Mouse (Mus musculus) neural tube, embryonic 11.5 days (tissue): ENCODE data around the gene Pnpla6. TPM values are rescaled to one million over a fixed set of nuclear protein-coding genes. Genes with fewer than 3 reads are reported as not detected.

Experiments used
- ATAC-seq: fragments of 200-750 bp; cut with Nextera tagmentation; 2 replicates; pipeline ENCODE4 v1.8.0; 2017; ENCODE audit warnings: moderate number of reproducible peaks, mild to moderate bottlenecking, moderate TSS enrichment, moderate library complexity; ENCODE audit not compliant: insufficient read depth, low FRiP score, low TSS enrichment
- DNase-seq: peaks from one replicate; pipeline ENCODE4 v3.0.0-alpha.2; 2015; ENCODE audit warnings: low spot score
- H3K27ac ChIP-seq: fragments of 300-500 bp; sonication (generic); 2 replicates; pipeline ENCODE4 v1.5.1; 2014; ENCODE audit warnings: low read depth, mild to moderate bottlenecking, low read length
- H3K27me3 ChIP-seq: fragments of 300-500 bp; sonication (generic); 2 replicates; pipeline ENCODE4 v1.6.1; 2014; ENCODE audit warnings: mild to moderate bottlenecking, low read length, mixed read lengths; ENCODE audit not compliant: control insufficient read depth, insufficient read depth
- H3K36me3 ChIP-seq: fragments of 300-500 bp; sonication (generic); 2 replicates; pipeline ENCODE4 v1.6.1; 2014; ENCODE audit warnings: mild to moderate bottlenecking, low read length, moderate library complexity, mixed read lengths; ENCODE audit not compliant: control insufficient read depth, insufficient read depth
- H3K4me1 ChIP-seq: fragments of 300-500 bp; sonication (generic); 2 replicates; pipeline ENCODE4 v1.6.1; 2014; ENCODE audit warnings: low read length, mixed read lengths; ENCODE audit not compliant: control insufficient read depth, insufficient read depth
- H3K4me2 ChIP-seq: fragments of 300-500 bp; sonication (generic); 2 replicates; pipeline ENCODE4 v1.6.1; 2014; ENCODE audit warnings: low read depth, mild to moderate bottlenecking, moderate library complexity
- H3K4me3 ChIP-seq: fragments of 300-500 bp; sonication (generic); 2 replicates; pipeline ENCODE4 v1.5.1; 2014; ENCODE audit warnings: low read depth, low read length
- H3K9ac ChIP-seq: fragments of 300-500 bp; sonication (generic); 2 replicates; pipeline ENCODE4 v1.6.1; 2014; ENCODE audit warnings: mild to moderate bottlenecking, low read length
- H3K9me3 ChIP-seq: fragments of 300-500 bp; sonication (generic); 2 replicates; pipeline ENCODE4 v1.6.1; 2016; ENCODE audit warnings: low read length; ENCODE audit not compliant: control insufficient read depth
- WGBS: fragments of 180-500 bp; shearing (Covaris S2); extraction: QIAGEN DNeasy Blood & Tissue Kit; methylation state at CpG from one replicate; pipeline ENCODE4 v1.1.7; 2014; 5-methylcytosine and 5-hydroxymethylcytosine counted together
- polyA plus RNA-seq: library from polyadenylated mRNA; unstranded; fragments of >200 nt; fragmentation: Nextera tagmentation; extraction: Ambion mirVana; gene quantifications from 2 replicates; pipeline ENCODE4 v1.2.1, GENCODE M21; 2014

The Pnpla6 gene
- polyA plus RNA-seq, 1 experiment from 2014 or later = 17.9 TPM

- no peak overlapping the region for H3K27ac ChIP-seq
- H3K4me3 ChIP-seq = peak overlapping the region; percentile 54
- 9% methylated on average over 16 of the region's 16 CpGs for WGBS
- ATAC-seq = no peak
- no peaks in the 10 kb centered on the region for H3K4me1 ChIP-seq
- peak; percentile 32 for DNase-seq
- peak overlapping the region; percentile 27; the same call in 1 of the 2 replicates for H3K9ac ChIP-seq
- no peaks in the 10 kb centered on the region for H3K27me3 ChIP-seq
- peak overlapping the region; percentile 98 for H3K4me2 ChIP-seq
- no peaks in the 10 kb centered on the region for H3K9me3 ChIP-seq
- H3K36me3 ChIP-seq = no peaks in the 10 kb centered on the region; the same call in 1 of the 2 replicates
Observed at GRCm38 (mm10) chr8:3517117-3517495, 1.9 kb downstream of the Pnpla6 start.

- Histone ChIP-seq H3K4me1 (no peaks in the 10 kb centered on the region), H3K36me3 (peaks cover 6% of the 10 kb centered on the region; the same call in 1 of the 2 replicates), H3K4me3 (no peak overlapping the region), H3K4me2 (no peak overlapping the region), H3K27ac (no peak overlapping the region), H3K9ac (no peak overlapping the region), H3K9me3 (no peaks in the 10 kb centered on the region), H3K27me3 (no peaks in the 10 kb centered on the region)
- ATAC-seq (no peak), DNase-seq (no peak)
- 91% methylated on average over 13 of the region's 13 CpGs for WGBS
Observed at GRCm38 (mm10) chr8:3522007-3522697, 7.0 kb downstream of the Pnpla6 start.

GRCm38 (mm10) chr8:3530816-3531215 lies 15.6 kb downstream of the Pnpla6 start:
- Histone ChIP-seq H3K4me2 (no peak overlapping the region), H3K27ac (no peak overlapping the region)
- no peak for DNase-seq

GRCm38 (mm10) chr8:3531936-3532335 lies 16.8 kb downstream of the Pnpla6 start:
- DNase-seq (no peak), ATAC-seq (no peak)
- H3K4me1 ChIP-seq = no peaks in the 10 kb centered on the region
- H3K9me3 ChIP-seq = no peaks in the 10 kb centered on the region
- H3K9ac ChIP-seq = no peak overlapping the region
- WGBS = 94% methylated on average over 18 of the region's 18 CpGs
- no peak overlapping the region for H3K27ac ChIP-seq
- H3K27me3 ChIP-seq = no peaks in the 10 kb centered on the region
- H3K4me2 ChIP-seq = no peak overlapping the region
- peaks cover 6% of the 10 kb centered on the region for H3K36me3 ChIP-seq
- H3K4me3 ChIP-seq = no peak overlapping the region

More at GRCm38 (mm10) chr8:3530816-3531215, 15.6 kb downstream of the Pnpla6 start:
- no peak overlapping the region for H3K9ac ChIP-seq
- WGBS = 95% methylated on average over 5 of the region's 5 CpGs
- no peak for ATAC-seq
- no peaks in the 10 kb centered on the region for H3K9me3 ChIP-seq
- H3K27me3 ChIP-seq = no peaks in the 10 kb centered on the region
- H3K4me3 ChIP-seq = no peak overlapping the region
- peaks cover 3% of the 10 kb centered on the region for H3K36me3 ChIP-seq
- H3K4me1 ChIP-seq = no peaks in the 10 kb centered on the region

- WGBS = 57% methylated on average over 15 of the region's 15 CpGs
- H3K9ac ChIP-seq = no peak overlapping the region
- H3K4me1 ChIP-seq = no peaks in the 10 kb centered on the region
- no peak overlapping the region for H3K27ac ChIP-seq
- H3K27me3 ChIP-seq = no peaks in the 10 kb centered on the region
- no peak overlapping the region for H3K4me2 ChIP-seq
- H3K36me3 ChIP-seq = peaks cover 5% of the 10 kb centered on the region
- H3K9me3 ChIP-seq = no peaks in the 10 kb centered on the region
- ATAC-seq (no peak), DNase-seq (no peak)
- H3K4me3 ChIP-seq = no peak overlapping the region
Observed at GRCm38 (mm10) chr8:3536053-3536841, 21.1 kb downstream of the Pnpla6 start.

GRCm38 (mm10) chr8:3536940-3537339 lies 21.8 kb downstream of the Pnpla6 start:
- DNase-seq (no peak), ATAC-seq (no peak)
- Histone ChIP-seq H3K4me1 (no peaks in the 10 kb centered on the region), H3K27me3 (no peaks in the 10 kb centered on the region), H3K36me3 (peaks cover 3% of the 10 kb centered on the region), H3K4me3 (no peak overlapping the region), H3K9me3 (no peaks in the 10 kb centered on the region), H3K4me2 (no peak overlapping the region), H3K27ac (no peak overlapping the region), H3K9ac (no peak overlapping the region)
- 91% methylated on average over 9 of the region's 9 CpGs for WGBS

DNA sequence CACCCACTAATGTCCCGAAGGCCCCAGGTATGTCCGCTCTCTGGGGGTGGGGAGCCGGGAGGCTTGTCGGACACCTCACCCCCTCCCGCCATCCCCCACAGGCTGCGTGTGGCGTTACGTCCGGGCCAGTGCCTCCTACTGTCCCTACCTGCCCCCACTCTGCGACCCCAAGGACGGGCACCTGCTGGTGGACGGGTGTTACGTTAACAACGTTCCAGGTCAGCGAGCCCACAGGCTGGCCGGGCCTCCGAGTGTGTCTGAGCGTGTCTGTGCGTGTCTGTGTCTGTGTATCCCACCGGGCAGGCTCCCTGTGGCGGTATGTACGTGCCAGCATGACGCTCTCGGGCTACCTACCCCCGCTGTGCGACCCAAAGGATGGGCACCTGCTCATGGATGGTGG lies 22.5 kb downstream of the Pnpla6 start:
- peaks cover 3% of the 10 kb centered on the region for H3K36me3 ChIP-seq
- no peak for ATAC-seq
- WGBS = 96% methylated on average over 24 of the region's 26 CpGs

DNA sequence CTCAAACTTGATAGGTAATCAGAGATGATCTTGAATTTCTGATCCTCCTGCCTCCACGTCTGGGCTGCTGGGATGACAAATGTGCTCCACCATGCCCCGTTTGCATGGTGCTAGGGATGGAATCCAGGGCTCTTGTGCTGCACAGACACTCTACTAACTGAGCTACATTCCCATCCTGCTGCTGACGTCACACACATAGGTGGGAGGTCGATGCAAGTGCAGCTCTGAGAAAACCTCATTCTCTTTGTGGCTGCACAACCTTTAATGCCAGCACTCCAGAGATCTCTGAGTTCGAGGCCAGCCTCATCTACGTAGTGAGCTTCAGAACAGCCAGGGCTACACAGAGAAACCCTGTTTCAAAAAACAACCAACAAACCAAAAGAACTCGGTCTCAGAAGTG lies 24.0 kb downstream of the Pnpla6 start:
- 84% methylated on average over 7 of the region's 7 CpGs for WGBS
- Histone ChIP-seq H3K27me3 (no peaks in the 10 kb centered on the region), H3K36me3 (peaks cover 5% of the 10 kb centered on the region), H3K4me2 (no peak overlapping the region), H3K9ac (no peak overlapping the region), H3K4me3 (no peak overlapping the region), H3K9me3 (no peaks in the 10 kb centered on the region), H3K27ac (no peak overlapping the region), H3K4me1 (no peaks in the 10 kb centered on the region)
- DNase-seq = no peak
- ATAC-seq = no peak

More for the DNA sequence above, 22.5 kb downstream of the Pnpla6 start:
- no peak overlapping the region for H3K4me3 ChIP-seq
- no peaks in the 10 kb centered on the region for H3K27me3 ChIP-seq
- H3K4me1 ChIP-seq = no peaks in the 10 kb centered on the region
- no peaks in the 10 kb centered on the region for H3K9me3 ChIP-seq
- no peak for DNase-seq
- no peak overlapping the region for H3K27ac ChIP-seq
- H3K9ac ChIP-seq = no peak overlapping the region
- no peak overlapping the region for H3K4me2 ChIP-seq

DNA sequence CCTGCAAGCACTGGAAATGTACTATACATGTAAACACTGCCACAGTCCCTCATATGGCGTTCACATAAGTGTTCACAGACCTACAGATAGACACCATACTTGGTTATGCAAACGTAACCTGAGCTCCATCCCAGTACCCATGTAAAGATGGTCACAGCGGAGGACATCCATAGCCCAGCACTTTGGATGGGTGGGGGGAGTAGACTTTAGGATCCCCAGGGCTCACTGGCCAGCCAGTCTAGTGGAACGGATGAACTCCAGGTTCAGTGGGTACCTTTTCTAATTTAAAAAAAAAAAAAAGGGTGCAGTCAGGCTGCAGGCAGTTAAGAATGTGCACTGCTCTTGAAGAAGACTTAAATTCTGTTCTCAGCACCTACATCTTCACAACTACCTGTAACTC lies 24.9 kb downstream of the Pnpla6 start:
- H3K36me3 ChIP-seq = peaks cover 5% of the 10 kb centered on the region
- no peaks in the 10 kb centered on the region; the same call in 1 of the 2 replicates for H3K9me3 ChIP-seq
- no peaks in the 10 kb centered on the region for H3K4me1 ChIP-seq
- WGBS = 86% methylated on average over 4 of the region's 4 CpGs
- H3K27me3 ChIP-seq = no peaks in the 10 kb centered on the region
- no peak for ATAC-seq
- H3K4me3 ChIP-seq = no peak overlapping the region
- no peak overlapping the region for H3K9ac ChIP-seq
- no peak for DNase-seq
- no peak overlapping the region for H3K4me2 ChIP-seq
- H3K27ac ChIP-seq = no peak overlapping the region
